Mouse (Mus musculus): ENCODE results near the gene Cep135. TPM values are rescaled to one million over a fixed set of nuclear protein-coding genes. Genes with fewer than 3 reads are reported as not detected.

The Cep135 gene
- polyA plus RNA-seq, 1 experiment from 2014 or later, result 3.8 TPM

- Histone ChIP-seq H3K4me3 (ENCODE audit: low read depth, low read length) (no peak overlapping the region), H3K4me1 (ENCODE audit: insufficient read depth, low read depth, low read length) (no peaks in the 10 kb centered on the region), H3K4me2 (replicated peaks; ENCODE audit: low read depth, low read length) (no peak overlapping the region), H3K27me3 (replicated peaks; ENCODE audit: insufficient read depth, low read length) (no peaks in the 10 kb centered on the region), H3K27ac (ENCODE audit: low read length) (no peak overlapping the region), H3K9ac (replicated peaks; ENCODE audit: low read depth) (no peak overlapping the region), H3K9me3 (ENCODE audit: low read length) (no peaks in the 10 kb centered on the region), H3K36me3 (ENCODE audit: insufficient read depth, low read length) (no peaks in the 10 kb centered on the region)
- 49% methylated on average over 5 of the region's 5 CpGs for whole genome bisulfite sequencing
- DNase-seq (ENCODE audit: low spot score) (no peak), ATAC-seq (no peak)
- TF ChIP-seq CTCF (IDR thresholded peaks at IDR 0.05), result no peak
- TF ChIP-seq EP300 (IDR thresholded peaks at IDR 0.05), result no peak
Measured at GRCm38 (mm10) chr5:76683455-76683854, 95.0 kb downstream of the Cep135 start.

- H3K9ac ChIP-seq (replicated peaks; ENCODE audit: low read depth), result no peak overlapping the region
- no peak overlapping the region for H3K4me3 ChIP-seq (ENCODE audit: low read depth, low read length)
- H3K9me3 ChIP-seq (ENCODE audit: low read length), result no peaks in the 10 kb centered on the region
- H3K4me2 ChIP-seq (replicated peaks; ENCODE audit: low read depth, low read length), result no peak overlapping the region
- H3K36me3 ChIP-seq (ENCODE audit: insufficient read depth, low read length), result no peaks in the 10 kb centered on the region
- WGBS, result 67% methylated on average over 15 of the region's 15 CpGs
- no peak overlapping the region for H3K27ac ChIP-seq (ENCODE audit: low read length)
- DNase-seq (ENCODE audit: low spot score), result no peak
- H3K27me3 ChIP-seq (replicated peaks; ENCODE audit: insufficient read depth, low read length), result no peaks in the 10 kb centered on the region
- no peaks in the 10 kb centered on the region for H3K4me1 ChIP-seq (ENCODE audit: insufficient read depth, low read depth, low read length)
- TF ChIP-seq EP300 (IDR thresholded peaks at IDR 0.05) (no peak), CTCF (IDR thresholded peaks at IDR 0.05) (no peak)
- no peak for ATAC-seq
Measured at GRCm38 (mm10) chr5:76684658-76685605, 96.4 kb downstream of the Cep135 start.

- no peak overlapping the region for H3K4me2 ChIP-seq (replicated peaks; ENCODE audit: low read depth, low read length)
- no peak overlapping the region for H3K4me3 ChIP-seq (ENCODE audit: low read depth, low read length)
- no peaks in the 10 kb centered on the region for H3K9me3 ChIP-seq (ENCODE audit: low read length)
- no peaks in the 10 kb centered on the region for H3K4me1 ChIP-seq (ENCODE audit: insufficient read depth, low read depth, low read length)
- no peak overlapping the region for H3K27ac ChIP-seq (ENCODE audit: low read length)
- H3K27me3 ChIP-seq (replicated peaks; ENCODE audit: insufficient read depth, low read length), result no peaks in the 10 kb centered on the region
- no peaks in the 10 kb centered on the region for H3K36me3 ChIP-seq (ENCODE audit: insufficient read depth, low read length)
- WGBS, result 88% methylated on average over 10 of the region's 10 CpGs
- DNase-seq (ENCODE audit: low spot score) (no peak), ATAC-seq (no peak)
- H3K9ac ChIP-seq (replicated peaks; ENCODE audit: low read depth), result no peak overlapping the region
- no peak for TF ChIP-seq EP300 (IDR thresholded peaks at IDR 0.05)
Measured at GRCm38 (mm10) chr5:76687961-76688600, 99.6 kb downstream of the Cep135 start.

GRCm38 (mm10) chr5:76688643-76689042 is 100.1 kb downstream of the Cep135 start:
- Histone ChIP-seq H3K4me1 (ENCODE audit: insufficient read depth, low read depth, low read length) (no peaks in the 10 kb centered on the region), H3K27me3 (replicated peaks; ENCODE audit: insufficient read depth, low read length) (no peaks in the 10 kb centered on the region), H3K36me3 (ENCODE audit: insufficient read depth, low read length) (no peaks in the 10 kb centered on the region), H3K4me3 (ENCODE audit: low read depth, low read length) (no peak overlapping the region), H3K27ac (ENCODE audit: low read length) (no peak overlapping the region), H3K9ac (replicated peaks; ENCODE audit: low read depth) (no peak overlapping the region), H3K4me2 (replicated peaks; ENCODE audit: low read depth, low read length) (no peak overlapping the region), H3K9me3 (ENCODE audit: low read length) (no peaks in the 10 kb centered on the region)
- no peak for TF ChIP-seq CTCF (IDR thresholded peaks at IDR 0.05)
- no peak for TF ChIP-seq EP300 (IDR thresholded peaks at IDR 0.05)
- 78% methylated on average over 6 of the region's 6 CpGs for WGBS
- no peak for DNase-seq (ENCODE audit: low spot score)
- no peak for ATAC-seq

GRCm38 (mm10) chr5:76690177-76690593 is 101.7 kb downstream of the Cep135 start:
- no peak for ATAC-seq
- H3K9ac ChIP-seq (replicated peaks; ENCODE audit: low read depth), result no peak overlapping the region
- WGBS, result 45% methylated on average over 5 of the region's 5 CpGs

GRCm38 (mm10) chr5:76691251-76691650 is 102.8 kb downstream of the Cep135 start:
- H3K4me3 ChIP-seq (ENCODE audit: low read depth, low read length), result no peak overlapping the region
- DNase-seq (ENCODE audit: low spot score), result no peak
- WGBS, result 84% methylated on average over 5 of the region's 5 CpGs
- no peaks in the 10 kb centered on the region for H3K36me3 ChIP-seq (ENCODE audit: insufficient read depth, low read length)
- no peak for ATAC-seq
- TF ChIP-seq EP300 (IDR thresholded peaks at IDR 0.05) (no peak), CTCF (IDR thresholded peaks at IDR 0.05) (no peak)
- no peak overlapping the region for H3K27ac ChIP-seq (ENCODE audit: low read length)
- H3K4me1 ChIP-seq (ENCODE audit: insufficient read depth, low read depth, low read length), result no peaks in the 10 kb centered on the region
- no peaks in the 10 kb centered on the region for H3K9me3 ChIP-seq (ENCODE audit: low read length)
- no peak overlapping the region for H3K9ac ChIP-seq (replicated peaks; ENCODE audit: low read depth)
- H3K27me3 ChIP-seq (replicated peaks; ENCODE audit: insufficient read depth, low read length), result no peaks in the 10 kb centered on the region
- no peak overlapping the region for H3K4me2 ChIP-seq (replicated peaks; ENCODE audit: low read depth, low read length)

More at GRCm38 (mm10) chr5:76690177-76690593, 101.7 kb downstream of the Cep135 start:
- Histone ChIP-seq H3K4me1 (ENCODE audit: insufficient read depth, low read depth, low read length) (no peaks in the 10 kb centered on the region), H3K36me3 (ENCODE audit: insufficient read depth, low read length) (no peaks in the 10 kb centered on the region), H3K4me3 (ENCODE audit: low read depth, low read length) (no peak overlapping the region), H3K4me2 (replicated peaks; ENCODE audit: low read depth, low read length) (no peak overlapping the region), H3K27ac (ENCODE audit: low read length) (no peak overlapping the region), H3K9me3 (ENCODE audit: low read length) (no peaks in the 10 kb centered on the region), H3K27me3 (replicated peaks; ENCODE audit: insufficient read depth, low read length) (no peaks in the 10 kb centered on the region)
- no peak for DNase-seq (ENCODE audit: low spot score)
- TF ChIP-seq CTCF (IDR thresholded peaks at IDR 0.05) (no peak), EP300 (IDR thresholded peaks at IDR 0.05) (no peak)

Data from lung, postnatal 0 days (tissue).